Mouse (Mus musculus) lung, adult 2 months (tissue): ENCODE measurements at regions not wholly inside any gene's neighbourhood (a gene's known extent, or its start where the extent isn't known, plus 50 kb on each side); places are given as distances from the start of the nearest gene placed in this dataset.

Experiments
- DNase-seq: peaks from one replicate; pipeline ENCODE4 v3.0.0; 2022
- H3K4me1 ChIP-seq: fragments of 200-500 bp; 2 replicates; pipeline ENCODE4 v1.6.1; 2011; ENCODE audit warnings: low read length; ENCODE audit not compliant: control insufficient read depth, insufficient read depth
- H3K4me3 ChIP-seq: fragments of 200-500 bp; replicated peaks from 2 replicates; pipeline ENCODE3; 2011; ENCODE audit warnings: low read depth, mild to moderate bottlenecking, control low read depth, low read length; ENCODE audit errors: extremely low read depth
- CTCF ChIP-seq: fragments of 200-500 bp; IDR thresholded peaks from 2 replicates; pipeline ENCODE4 v1.5.1; 2011; ENCODE audit warnings: mild to moderate bottlenecking, low read length, control low read depth; ENCODE audit not compliant: insufficient read depth
- POLR2A ChIP-seq: fragments of 200-500 bp; IDR thresholded peaks from 2 replicates; pipeline ENCODE4 v1.6.1; 2011; ENCODE audit warnings: low read depth, mild to moderate bottlenecking, control low read depth, low read length, borderline replicate concordance; ENCODE audit errors: extremely low read depth
- WGBS: fragments of 180-500 bp; shearing (Covaris S2); methylation state at CpG from one replicate; pipeline ENCODE4 v1.1.7; 2018; 5-methylcytosine and 5-hydroxymethylcytosine counted together

- Histone ChIP-seq H3K4me1 (no peaks in the 10 kb centered on the region), H3K4me3 (no peak overlapping the region)
- WGBS: 56% methylated on average over 13 of the region's 13 CpGs
- TF ChIP-seq POLR2A (no peak), CTCF (no peak)
- no peak for DNase-seq
These were observed 250.9 kb upstream of the Prkd1 start for GRCm38 (mm10) chr12:50899609-50900447.

GRCm38 (mm10) chr12:50897606-50898166, 248.8 kb upstream of the Prkd1 start:
- no peak for DNase-seq
- 69% methylated on average over 3 of the region's 3 CpGs for WGBS
- Histone ChIP-seq H3K4me1 (no peaks in the 10 kb centered on the region), H3K4me3 (no peak overlapping the region)
- TF ChIP-seq CTCF: no peak
- no peak for TF ChIP-seq POLR2A

- H3K4me1 ChIP-seq: no peaks in the 10 kb centered on the region
- 54% methylated on average over 5 of the region's 5 CpGs for WGBS
These were observed 244.7 kb upstream of the Prkd1 start for GRCm38 (mm10) chr12:50893604-50894003.

GRCm38 (mm10) chr12:50875796-50876195, 226.9 kb upstream of the Prkd1 start:
- Histone ChIP-seq H3K4me3 (no peak overlapping the region), H3K4me1 (no peaks in the 10 kb centered on the region)
- TF ChIP-seq POLR2A (no peak), CTCF (no peak)
- no peak for DNase-seq

More at GRCm38 (mm10) chr12:50893604-50894003, 244.7 kb upstream of the Prkd1 start:
- no peak overlapping the region for H3K4me3 ChIP-seq
- no peak for DNase-seq
- TF ChIP-seq CTCF (no peak), POLR2A (no peak)

- Histone ChIP-seq H3K4me3 (no peak overlapping the region), H3K4me1 (no peaks in the 10 kb centered on the region)
- WGBS: 90% methylated on average over 4 of the region's 4 CpGs
- no peak for TF ChIP-seq POLR2A
- no peak for TF ChIP-seq CTCF
- no peak for DNase-seq
These were observed 225.1 kb upstream of the Prkd1 start for GRCm38 (mm10) chr12:50874024-50874398.

DNA sequence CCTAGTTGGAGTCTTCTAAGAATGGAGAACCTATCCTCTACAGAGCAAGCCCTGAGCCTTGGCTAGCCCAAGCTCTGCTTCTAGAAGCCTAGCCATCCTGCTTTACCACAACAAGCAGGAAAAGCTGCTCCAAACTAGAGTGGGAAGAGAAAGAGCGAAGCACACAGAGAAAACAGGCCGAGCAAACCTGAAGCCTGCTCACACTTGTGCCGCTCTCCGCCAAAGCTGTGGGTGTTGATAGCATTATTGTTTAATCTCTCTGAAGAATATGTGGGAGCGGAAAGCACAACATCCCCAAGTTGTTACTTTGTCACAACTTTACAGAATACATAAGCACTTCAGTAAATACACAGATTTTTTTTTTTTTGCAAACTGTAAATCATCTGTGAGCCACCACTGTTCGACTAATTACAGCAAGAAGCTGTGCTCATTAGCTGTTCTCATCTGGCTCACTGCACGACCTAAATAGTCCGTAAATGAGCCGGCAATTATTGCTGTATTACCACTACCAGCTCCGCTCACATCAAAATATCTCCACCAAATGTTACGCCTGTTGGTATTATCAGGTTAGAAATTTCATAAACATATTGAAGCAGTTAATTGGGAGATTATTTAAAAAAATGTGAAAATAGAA, 224.6 kb upstream of the Prkd1 start:
- Histone ChIP-seq H3K4me3 (no peak overlapping the region), H3K4me1 (no peaks in the 10 kb centered on the region)
- 88% methylated on average over 11 of the region's 11 CpGs for WGBS
- DNase-seq: no peak
- TF ChIP-seq POLR2A: no peak

- WGBS: 77% methylated on average over 3 of the region's 3 CpGs
- no peak for TF ChIP-seq CTCF
- no peak for TF ChIP-seq POLR2A
- DNase-seq: no peak
- H3K4me3 ChIP-seq: no peak overlapping the region
- H3K4me1 ChIP-seq: no peaks in the 10 kb centered on the region
These were observed 202.7 kb upstream of the Prkd1 start for GRCm38 (mm10) chr12:50851644-50852043.

DNA sequence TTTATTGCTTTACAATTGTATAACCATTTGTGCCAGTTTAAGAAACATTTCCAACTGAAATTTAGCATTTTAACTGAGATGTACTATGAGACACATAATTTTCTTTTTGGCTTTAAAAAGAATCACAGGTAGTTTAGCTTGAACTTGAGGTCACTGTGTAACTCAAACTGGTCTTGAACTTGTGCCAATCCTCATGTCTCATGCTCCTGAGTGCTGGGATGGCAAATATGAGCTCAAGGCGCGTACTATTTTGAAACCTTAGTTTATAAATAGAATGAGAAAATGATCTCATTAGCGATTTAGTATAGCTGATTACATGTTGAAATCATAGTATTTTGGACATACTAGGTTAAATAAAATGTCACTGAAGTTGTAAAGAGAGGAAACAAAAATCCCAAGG, 199.1 kb upstream of the Prkd1 start:
- Histone ChIP-seq H3K4me3 (no peak overlapping the region), H3K4me1 (no peaks in the 10 kb centered on the region)
- no peak for DNase-seq
- TF ChIP-seq POLR2A (no peak), CTCF (no peak)
- WGBS: 39% methylated on average over 3 of the region's 3 CpGs

DNA sequence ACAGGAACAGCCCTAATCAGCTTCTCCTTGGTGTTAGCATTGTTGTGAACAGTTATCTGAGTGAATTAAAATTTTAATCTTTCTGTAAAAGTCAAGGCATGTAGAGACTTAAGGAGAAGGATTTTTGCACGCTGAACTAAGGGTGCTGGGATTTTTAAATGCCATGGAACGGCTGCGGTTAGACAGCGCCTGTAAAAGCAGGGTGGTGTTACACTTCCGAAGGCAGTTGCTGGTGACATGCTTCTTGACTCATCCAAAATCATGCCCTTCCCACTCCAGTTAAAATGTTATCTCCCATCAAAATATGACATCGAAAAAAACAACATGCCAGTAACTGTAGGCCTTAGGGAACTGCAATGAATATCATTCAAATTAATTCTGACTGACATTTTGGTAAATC, 193.8 kb upstream of the Prkd1 start:
- H3K4me1 ChIP-seq: no peaks in the 10 kb centered on the region
- TF ChIP-seq POLR2A: no peak
- TF ChIP-seq CTCF: no peak
- DNase-seq: no peak
- WGBS: 86% methylated on average over 6 of the region's 6 CpGs
- no peak overlapping the region for H3K4me3 ChIP-seq

GRCm38 (mm10) chr12:50839391-50839790, 190.5 kb upstream of the Prkd1 start:
- DNase-seq: no peak
- TF ChIP-seq CTCF (no peak), POLR2A (no peak)
- Histone ChIP-seq H3K4me1 (no peaks in the 10 kb centered on the region), H3K4me3 (no peak overlapping the region)
- 79% methylated on average over 2 of the region's 2 CpGs for WGBS
